Mouse (Mus musculus): Measurements from ENCODE around the gene Vmo1. TPM values are rescaled to one million over a fixed set of nuclear protein-coding genes. Genes with fewer than 3 reads are reported as not detected.

Gene Vmo1
- polyA plus RNA-seq, 1 experiment from 2014 or later, result 0.68 TPM

DNA sequence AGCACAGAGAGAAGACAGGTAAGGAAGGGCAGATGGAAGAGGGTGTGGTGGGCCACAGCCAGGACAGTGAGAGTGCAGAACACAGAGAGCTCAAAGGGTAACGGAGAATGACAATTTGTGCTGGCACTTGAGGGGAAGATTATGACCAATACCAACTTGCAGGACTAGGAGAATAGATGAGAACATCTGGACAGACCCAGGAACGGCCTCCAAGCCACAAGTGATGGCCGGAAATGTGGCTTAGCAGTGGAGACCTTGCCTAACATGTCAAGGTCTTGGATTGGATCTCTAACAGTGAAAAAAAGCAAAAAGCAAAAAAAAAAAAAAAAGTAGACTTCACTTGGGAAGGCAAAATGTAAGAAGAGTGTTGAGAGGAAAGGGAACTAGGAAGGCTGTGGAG is 44.7 kb downstream of the Vmo1 start:
- Histone ChIP-seq H3K9ac (replicated peaks; ENCODE audit: low read depth) (no peak overlapping the region), H3K9me3 (ENCODE audit: low read length) (no peaks in the 10 kb centered on the region), H3K36me3 (ENCODE audit: insufficient read depth, low read length) (no peaks in the 10 kb centered on the region), H3K4me2 (replicated peaks; ENCODE audit: low read depth, low read length) (no peak overlapping the region), H3K4me1 (ENCODE audit: insufficient read depth, low read depth, low read length) (peaks cover 6% of the 10 kb centered on the region; the same call in 1 of the 2 replicates), H3K4me3 (ENCODE audit: low read depth, low read length) (no peak overlapping the region), H3K27ac (ENCODE audit: low read length) (no peak overlapping the region), H3K27me3 (replicated peaks; ENCODE audit: insufficient read depth, low read length) (no peaks in the 10 kb centered on the region)
- ATAC-seq (no peak), DNase-seq (ENCODE audit: low spot score) (no peak)
- 86% methylated on average over 3 of the region's 3 CpGs for WGBS
- TF ChIP-seq EP300 (IDR thresholded peaks at IDR 0.05) (no peak), CTCF (IDR thresholded peaks at IDR 0.05) (no peak)

DNA sequence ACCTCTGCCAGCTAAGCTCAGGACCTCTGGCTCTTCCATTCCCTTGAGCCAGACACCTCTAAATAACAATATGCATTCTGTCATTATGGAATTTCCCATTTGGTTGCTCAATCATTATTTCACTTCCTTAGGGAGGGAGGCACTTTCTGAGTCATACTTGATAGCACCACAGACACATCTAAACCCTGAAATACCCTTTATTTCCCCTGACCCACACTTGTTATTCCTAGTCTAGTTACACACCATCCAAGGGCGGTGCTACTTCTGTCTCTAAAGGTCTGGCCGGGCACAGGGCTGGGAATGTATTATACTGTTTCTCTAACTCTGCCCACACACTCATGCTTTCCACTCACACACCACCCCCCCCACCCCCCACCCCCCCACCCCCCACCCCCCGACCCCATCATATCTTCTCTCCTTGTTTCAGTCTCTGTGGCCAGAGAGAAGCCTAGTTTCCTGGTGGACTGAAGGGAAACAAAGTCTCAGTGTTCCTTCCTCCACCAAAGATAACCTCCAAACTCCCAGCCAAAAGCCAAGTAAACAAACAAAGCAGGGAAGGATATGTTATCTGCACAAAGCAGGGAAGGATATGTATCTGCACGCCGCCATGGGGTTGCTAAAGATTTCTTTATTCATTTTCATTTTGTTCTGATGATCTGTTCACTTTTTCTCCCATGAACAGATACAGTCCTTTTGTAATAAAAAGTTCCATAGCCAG is 46.4 kb downstream of the Vmo1 start:
- ATAC-seq (peak; percentile 68), DNase-seq (ENCODE audit: low spot score) (peak; percentile 66)
- TF ChIP-seq EP300 (IDR thresholded peaks at IDR 0.05) (peak; percentile 11), CTCF (IDR thresholded peaks at IDR 0.05) (no peak)
- Histone ChIP-seq H3K9ac (replicated peaks; ENCODE audit: low read depth) (no peak overlapping the region), H3K4me3 (ENCODE audit: low read depth, low read length) (no peak overlapping the region), H3K27ac (ENCODE audit: low read length) (0 out of 2 replicates have a peak overlapping the region, but pooled peaks have one; percentile 51), H3K4me2 (replicated peaks; ENCODE audit: low read depth, low read length) (no peak overlapping the region), H3K27me3 (replicated peaks; ENCODE audit: insufficient read depth, low read length) (no peaks in the 10 kb centered on the region), H3K9me3 (ENCODE audit: low read length) (no peaks in the 10 kb centered on the region), H3K4me1 (ENCODE audit: insufficient read depth, low read depth, low read length) (peaks cover 6% of the 10 kb centered on the region; the same call in 1 of the 2 replicates), H3K36me3 (ENCODE audit: insufficient read depth, low read length) (no peaks in the 10 kb centered on the region)
- WGBS, result 36% methylated on average over 5 of the region's 5 CpGs

DNA sequence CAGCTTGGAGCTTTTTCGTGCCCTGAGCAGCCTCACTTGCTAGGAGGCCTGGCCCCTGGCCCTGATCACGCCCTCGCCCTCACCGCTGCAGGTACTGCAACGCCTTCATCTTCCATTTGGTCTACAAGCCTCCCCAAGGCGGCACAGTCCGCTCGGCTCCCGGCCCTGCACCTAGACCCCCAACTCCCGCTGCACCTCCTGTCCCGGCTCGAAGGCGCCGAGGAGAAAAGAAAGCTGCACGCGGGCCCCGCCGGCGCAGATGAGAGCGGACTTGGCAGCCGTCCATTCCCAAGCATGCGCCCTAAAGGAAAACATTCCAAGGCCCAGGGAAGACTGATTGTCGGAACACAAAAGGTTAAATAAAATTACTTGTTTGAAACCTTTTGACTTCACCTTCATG is 48.6 kb downstream of the Vmo1 start:
- no peaks in the 10 kb centered on the region for H3K9me3 ChIP-seq (ENCODE audit: low read length)
- 2% methylated on average over 23 of the region's 23 CpGs for WGBS
- peak; percentile 48 for DNase-seq (ENCODE audit: low spot score)
- peak overlapping the region; percentile 21; the same call in 1 of the 2 replicates for H3K4me3 ChIP-seq (ENCODE audit: low read depth, low read length)
- ATAC-seq, result no peak
- H3K4me2 ChIP-seq (replicated peaks; ENCODE audit: low read depth, low read length), result peak overlapping the region; percentile 61
- no peaks in the 10 kb centered on the region for H3K27me3 ChIP-seq (replicated peaks; ENCODE audit: insufficient read depth, low read length)
- no peak overlapping the region for H3K27ac ChIP-seq (ENCODE audit: low read length)
- TF ChIP-seq CTCF (IDR thresholded peaks at IDR 0.05), result no peak
- no peak for TF ChIP-seq EP300 (IDR thresholded peaks at IDR 0.05)
- 0 out of 2 replicates have a peak overlapping the region, but pooled peaks have one; percentile 19 for H3K9ac ChIP-seq (replicated peaks; ENCODE audit: low read depth)
- H3K4me1 ChIP-seq (ENCODE audit: insufficient read depth, low read depth, low read length), result peaks cover 6% of the 10 kb centered on the region; the same call in 1 of the 2 replicates
- no peaks in the 10 kb centered on the region for H3K36me3 ChIP-seq (ENCODE audit: insufficient read depth, low read length)

DNA sequence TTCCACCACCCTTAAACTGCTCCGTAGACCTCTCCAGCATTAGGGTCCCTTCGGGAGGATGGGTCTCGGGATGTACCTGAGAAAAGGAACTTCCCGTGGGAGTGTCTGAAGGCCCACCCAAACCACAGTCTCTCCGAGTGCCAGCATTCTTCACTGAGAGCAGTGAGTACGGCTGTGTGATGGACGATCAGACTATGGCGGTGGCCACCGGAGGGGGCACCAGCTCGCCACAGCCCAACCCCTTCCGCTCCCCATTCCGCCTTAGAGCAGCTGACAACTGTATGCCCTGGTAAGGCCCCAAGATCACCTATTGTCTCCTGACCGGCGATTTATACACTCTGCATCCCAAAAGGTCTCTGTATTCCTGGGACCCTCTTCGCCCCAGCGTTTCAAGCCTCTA is 49.2 kb downstream of the Vmo1 start:
- Histone ChIP-seq H3K4me3 (ENCODE audit: low read depth, low read length) (no peak overlapping the region), H3K9ac (replicated peaks; ENCODE audit: low read depth) (no peak overlapping the region), H3K4me1 (ENCODE audit: insufficient read depth, low read depth, low read length) (peaks cover 6% of the 10 kb centered on the region; the same call in 1 of the 2 replicates), H3K27me3 (replicated peaks; ENCODE audit: insufficient read depth, low read length) (no peaks in the 10 kb centered on the region), H3K27ac (ENCODE audit: low read length) (no peak overlapping the region), H3K4me2 (replicated peaks; ENCODE audit: low read depth, low read length) (peak overlapping the region; percentile 61), H3K36me3 (ENCODE audit: insufficient read depth, low read length) (no peaks in the 10 kb centered on the region), H3K9me3 (ENCODE audit: low read length) (no peaks in the 10 kb centered on the region)
- DNase-seq (ENCODE audit: low spot score), result no peak
- TF ChIP-seq EP300 (IDR thresholded peaks at IDR 0.05) (no peak), CTCF (IDR thresholded peaks at IDR 0.05) (no peak)
- WGBS, result 38% methylated on average over 16 of the region's 16 CpGs
- ATAC-seq, result no peak

DNA sequence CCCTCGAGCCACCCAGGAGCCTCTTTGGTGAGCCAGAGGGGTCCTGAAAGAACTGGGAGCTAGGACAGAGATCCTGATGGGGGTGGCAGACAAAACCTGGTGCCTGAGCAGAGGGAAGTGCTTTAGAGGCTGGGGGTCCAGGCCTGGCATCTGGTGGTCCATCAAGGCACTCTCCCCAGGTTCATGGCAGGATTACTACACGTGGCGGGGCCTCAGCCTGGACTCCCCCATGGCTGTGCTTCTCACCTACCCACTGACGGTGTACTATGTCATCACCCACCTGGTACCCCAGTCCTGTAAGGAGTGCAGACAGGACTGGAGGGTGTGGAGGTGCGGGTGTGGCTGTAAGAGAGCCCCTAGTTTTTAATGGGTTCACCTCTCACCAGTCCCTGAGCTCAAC is 50.4 kb downstream of the Vmo1 start:
- ATAC-seq (no peak), DNase-seq (ENCODE audit: low spot score) (no peak)
- WGBS, result 92% methylated on average over 5 of the region's 5 CpGs
- H3K27ac ChIP-seq (ENCODE audit: low read length), result no peak overlapping the region
- no peak overlapping the region for H3K4me2 ChIP-seq (replicated peaks; ENCODE audit: low read depth, low read length)
- H3K9me3 ChIP-seq (ENCODE audit: low read length), result no peaks in the 10 kb centered on the region
- H3K4me1 ChIP-seq (ENCODE audit: insufficient read depth, low read depth, low read length), result peaks cover 6% of the 10 kb centered on the region; the same call in 1 of the 2 replicates
- H3K4me3 ChIP-seq (ENCODE audit: low read depth, low read length), result no peak overlapping the region
- H3K27me3 ChIP-seq (replicated peaks; ENCODE audit: insufficient read depth, low read length), result no peaks in the 10 kb centered on the region
- no peaks in the 10 kb centered on the region for H3K36me3 ChIP-seq (ENCODE audit: insufficient read depth, low read length)
- TF ChIP-seq CTCF (IDR thresholded peaks at IDR 0.05), result no peak
- no peak for TF ChIP-seq EP300 (IDR thresholded peaks at IDR 0.05)
- no peak overlapping the region for H3K9ac ChIP-seq (replicated peaks; ENCODE audit: low read depth)

Other genes starting within 250 kb of the Vmo1 start
- gene Alox12e, start 192.0 kb downstream of the Vmo1 start, polyA plus RNA-seq (2015; fragmentation: Nextera tagmentation; extraction: Ambion mirVana), result 0.08 and 0.11 TPM in 2 replicates
- 0.26 and 0.57 TPM in 2 replicates for gene Alox15, start 162.6 kb downstream of the Vmo1 start, polyA plus RNA-seq (2015; fragmentation: Nextera tagmentation; extraction: Ambion mirVana)
- 9.1 and 9.6 TPM in 2 replicates for gene Pelp1, start 104.6 kb downstream of the Vmo1 start, polyA plus RNA-seq (2015; fragmentation: Nextera tagmentation; extraction: Ambion mirVana)
- gene Arrb2, start 82.0 kb downstream of the Vmo1 start, polyA plus RNA-seq (2015; fragmentation: Nextera tagmentation; extraction: Ambion mirVana), result 12.7 and 13.7 TPM in 2 replicates
- 37.3 and 37.9 TPM in 2 replicates for gene Med11, start 62.7 kb downstream of the Vmo1 start, polyA plus RNA-seq (2015; fragmentation: Nextera tagmentation; extraction: Ambion mirVana)
- 1.0 and 1.4 TPM in 2 replicates for gene Zmynd15, start 55.2 kb downstream of the Vmo1 start, polyA plus RNA-seq (2015; fragmentation: Nextera tagmentation; extraction: Ambion mirVana)
- 45.1 and 52.3 TPM in 2 replicates for gene Cxcl16, start 54.6 kb downstream of the Vmo1 start, polyA plus RNA-seq (2015; fragmentation: Nextera tagmentation; extraction: Ambion mirVana)
- gene Tm4sf5, start 9.4 kb downstream of the Vmo1 start, polyA plus RNA-seq (2015; fragmentation: Nextera tagmentation; extraction: Ambion mirVana), result 2.6 and 3.8 TPM in 2 replicates
- gene Gltpd2, start 4.6 kb upstream of the Vmo1 start, polyA plus RNA-seq (2015; fragmentation: Nextera tagmentation; extraction: Ambion mirVana), result 0.64 and 0.86 TPM in 2 replicates
- 451 and 505 TPM in 2 replicates for gene Psmb6, start 10.8 kb upstream of the Vmo1 start, polyA plus RNA-seq (2015; fragmentation: Nextera tagmentation; extraction: Ambion mirVana)
- gene Gm40193, start 18.3 kb upstream of the Vmo1 start, polyA plus RNA-seq (2015; fragmentation: Nextera tagmentation; extraction: Ambion mirVana), result not detected in 2 replicates
- gene Pld2, start 25.4 kb upstream of the Vmo1 start, polyA plus RNA-seq (2015; fragmentation: Nextera tagmentation; extraction: Ambion mirVana), result 10.8 and 13.5 TPM in 2 replicates
- gene Mink1, start 48.3 kb upstream of the Vmo1 start, polyA plus RNA-seq (2015; fragmentation: Nextera tagmentation; extraction: Ambion mirVana), result 7.4 and 7.6 TPM in 2 replicates
- not detected in 2 replicates for gene 4930544D05Rik, start 101.2 kb upstream of the Vmo1 start, polyA plus RNA-seq (2015; fragmentation: Nextera tagmentation; extraction: Ambion mirVana)
- gene Chrne, start 104.6 kb upstream of the Vmo1 start, polyA plus RNA-seq (2015; fragmentation: Nextera tagmentation; extraction: Ambion mirVana), result not detected in 2 replicates
- 0.55 and 0.66 TPM in 2 replicates for gene Gp1ba, start 124.5 kb upstream of the Vmo1 start, polyA plus RNA-seq (2015; fragmentation: Nextera tagmentation; extraction: Ambion mirVana)
- gene Rnf167, start 132.6 kb upstream of the Vmo1 start, polyA plus RNA-seq (2015; fragmentation: Nextera tagmentation; extraction: Ambion mirVana), result 112 and 119 TPM in 2 replicates
- gene Slc25a11, start 132.9 kb upstream of the Vmo1 start, polyA plus RNA-seq (2015; fragmentation: Nextera tagmentation; extraction: Ambion mirVana), result 118 and 121 TPM in 2 replicates
- gene Pfn1, start 140.0 kb upstream of the Vmo1 start, polyA plus RNA-seq (2015; fragmentation: Nextera tagmentation; extraction: Ambion mirVana), result 1,176 and 1,206 TPM in 2 replicates
- gene Eno3, start 142.6 kb upstream of the Vmo1 start, polyA plus RNA-seq (2015; fragmentation: Nextera tagmentation; extraction: Ambion mirVana), result 20.8 and 23.1 TPM in 2 replicates
- gene Spag7, start 154.8 kb upstream of the Vmo1 start, polyA plus RNA-seq (2015; fragmentation: Nextera tagmentation; extraction: Ambion mirVana), result 84.6 and 95.5 TPM in 2 replicates
- 8.7 and 9.9 TPM in 2 replicates for gene Camta2, start 173.5 kb upstream of the Vmo1 start, polyA plus RNA-seq (2015; fragmentation: Nextera tagmentation; extraction: Ambion mirVana)
- 2.4 and 2.6 TPM in 2 replicates for gene Inca1, start 185.5 kb upstream of the Vmo1 start, polyA plus RNA-seq (2015; fragmentation: Nextera tagmentation; extraction: Ambion mirVana)
- gene Kif1c, start 185.9 kb upstream of the Vmo1 start, polyA plus RNA-seq (2015; fragmentation: Nextera tagmentation; extraction: Ambion mirVana), result 4.8 and 5.3 TPM in 2 replicates
- gene Zfp3, start 249.6 kb upstream of the Vmo1 start, polyA plus RNA-seq (2015; fragmentation: Nextera tagmentation; extraction: Ambion mirVana), result 3.5 and 3.6 TPM in 2 replicates

Data from lung, postnatal 0 days (tissue).